Mouse (Mus musculus): ENCODE results near the gene Serpinb6a. TPM values are rescaled to one million over a fixed set of nuclear protein-coding genes. Genes with fewer than 3 reads are reported as not detected.
A peak's percentile ranks its signal among the peaks of the same experiment; 100 is the strongest.

Gene Serpinb6a
- 66.4 and 75.2 TPM in 2 replicates for polyA plus RNA-seq (2015; fragmentation: Nextera tagmentation; extraction: Ambion mirVana)

DNA sequence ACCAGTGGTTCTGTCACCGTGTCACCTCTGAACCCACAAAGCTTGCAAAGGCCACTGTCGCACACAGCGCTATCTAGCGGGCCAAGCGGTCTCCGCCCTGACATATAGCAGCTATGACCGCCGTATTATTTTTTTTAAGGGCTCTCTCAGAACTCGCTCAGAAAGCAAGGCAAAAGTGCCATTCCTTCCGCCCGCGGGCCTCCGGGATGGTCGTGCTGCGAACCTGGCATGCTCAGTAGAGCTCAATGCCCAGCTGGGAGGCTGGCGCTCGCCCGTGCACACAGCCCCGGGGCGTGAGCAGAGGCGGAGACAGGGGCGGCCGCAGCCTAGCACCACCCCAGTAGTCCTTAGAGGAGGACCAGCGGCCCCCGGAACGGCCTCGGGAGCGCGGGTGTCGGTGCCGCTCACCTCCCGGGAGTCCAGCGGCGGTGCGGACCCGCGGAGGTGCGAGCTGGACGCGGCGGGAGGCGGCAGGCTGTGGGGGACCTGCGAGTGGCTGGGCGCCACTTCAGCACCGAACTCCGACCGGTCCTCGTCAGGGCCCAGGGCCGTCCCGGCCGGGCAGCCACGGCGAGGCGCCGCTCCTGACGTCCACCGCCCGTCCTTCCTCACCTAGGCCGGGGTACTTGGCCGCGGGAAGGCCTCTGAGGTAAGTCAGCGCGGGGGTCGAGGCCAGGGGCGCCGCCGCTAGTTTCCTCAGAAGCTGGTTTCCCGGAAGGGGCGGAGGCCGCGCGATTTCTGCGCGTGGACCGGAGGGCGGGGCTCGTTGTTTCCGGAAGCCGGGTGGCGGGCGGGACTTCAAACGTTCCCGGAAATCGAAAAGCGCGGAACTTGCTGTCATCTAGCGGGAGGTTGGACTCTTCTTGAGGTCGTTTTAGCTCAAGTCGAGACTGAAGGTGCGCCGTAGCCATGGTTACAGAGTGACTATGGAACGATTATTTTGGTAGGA is at the start of gene Serpinb6a, which contains the start of gene Ripk1:
TSS of gene Serpinb6a (minus strand) at position 737 of the 949 bp plus-strand sequence.
TSS of gene Ripk1 (plus strand) at position 306 of the 949 bp plus-strand sequence.
- no peaks in the 10 kb centered on the region for H3K36me3 ChIP-seq (ENCODE audit: control insufficient read depth, insufficient read depth, low read length)
- ATAC-seq (ENCODE audit: insufficient read depth, low FRiP score): peak; percentile 99
- peak within 1 kb of the TSS; percentile 88 for H3K9ac ChIP-seq (ENCODE audit: low read length)
- under 1% methylated on average over 92 of the region's 92 CpGs for WGBS
- H3K4me1 ChIP-seq (ENCODE audit: control insufficient read depth, insufficient read depth, low read length): peaks cover 5% of the 10 kb centered on the region
- peak within 1 kb of the TSS; percentile 86 for H3K27ac ChIP-seq (ENCODE audit: low read length)
- H3K4me2 ChIP-seq (ENCODE audit: low read depth, low read length): peak within 1 kb of the TSS; percentile 79
- peak within 1 kb of the TSS; percentile 94 for H3K4me3 ChIP-seq (replicated peaks; ENCODE audit: low read length)
- H3K27me3 ChIP-seq (ENCODE audit: control insufficient read depth, insufficient read depth, low read length): no peaks in the 10 kb centered on the region
- no peaks in the 10 kb centered on the region for H3K9me3 ChIP-seq (replicated peaks; ENCODE audit: control insufficient read depth, low read length)

DNA sequence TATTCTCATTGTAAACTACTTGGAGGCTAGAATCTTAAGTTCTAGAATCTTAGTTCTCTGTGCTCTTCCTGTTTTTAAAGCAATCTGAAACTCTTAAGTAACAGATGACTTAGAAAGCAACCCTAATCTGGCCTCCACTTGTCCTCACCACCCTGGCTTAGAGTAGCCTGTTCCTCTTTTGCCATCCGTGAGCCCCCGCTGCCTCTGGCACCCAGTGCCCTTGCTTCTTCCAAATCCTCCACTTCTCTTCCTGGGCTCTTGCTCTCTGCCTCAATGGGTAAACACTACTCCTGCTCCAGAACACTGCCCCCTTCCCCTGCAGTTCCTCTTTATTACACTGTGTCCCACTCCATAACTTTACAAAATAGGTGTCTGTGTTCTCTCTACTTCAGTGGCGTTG is 49.1 kb upstream of the Serpinb6a start:
- Histone ChIP-seq H3K4me1 (ENCODE audit: control insufficient read depth, insufficient read depth, low read length) (no peaks in the 10 kb centered on the region), H3K27me3 (ENCODE audit: control insufficient read depth, insufficient read depth, low read length) (no peaks in the 10 kb centered on the region)
- 93% methylated on average over 3 of the region's 3 CpGs for WGBS

DNA sequence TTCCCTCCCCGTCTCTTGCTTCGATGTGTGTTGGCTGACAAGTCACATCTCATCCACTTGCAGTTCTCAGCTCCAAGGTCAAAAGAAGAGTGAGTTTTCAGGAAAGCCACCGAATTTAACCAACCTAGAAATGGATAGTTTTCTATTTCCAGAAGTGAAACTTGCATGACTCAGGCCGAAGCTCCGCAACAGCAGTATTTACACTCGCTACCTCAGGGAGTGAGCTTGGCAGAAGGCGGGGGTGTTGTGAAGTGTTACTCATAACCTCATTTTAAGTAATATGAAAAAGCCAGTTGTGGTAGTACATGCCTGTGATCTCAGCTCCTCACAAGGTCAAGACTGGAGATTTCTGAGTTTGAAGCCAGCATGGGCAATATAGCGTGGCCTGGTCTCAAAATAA is 47.9 kb upstream of the Serpinb6a start:
- no peak overlapping the region for H3K4me2 ChIP-seq (ENCODE audit: low read depth, low read length)
- ATAC-seq (ENCODE audit: insufficient read depth, low FRiP score): no peak
- no peaks in the 10 kb centered on the region for H3K9me3 ChIP-seq (replicated peaks; ENCODE audit: control insufficient read depth, low read length)
- no peak overlapping the region for H3K9ac ChIP-seq (ENCODE audit: low read length)
- H3K27ac ChIP-seq (ENCODE audit: low read length): no peak overlapping the region
- H3K4me1 ChIP-seq (ENCODE audit: control insufficient read depth, insufficient read depth, low read length): no peaks in the 10 kb centered on the region
- H3K4me3 ChIP-seq (replicated peaks; ENCODE audit: low read length): no peak overlapping the region
- H3K36me3 ChIP-seq (ENCODE audit: control insufficient read depth, insufficient read depth, low read length): peaks cover under 1% of the 10 kb centered on the region; the same call in 1 of the 2 replicates
- WGBS: 91% methylated on average over 8 of the region's 8 CpGs
- H3K27me3 ChIP-seq (ENCODE audit: control insufficient read depth, insufficient read depth, low read length): no peaks in the 10 kb centered on the region

More for the DNA sequence above, 49.1 kb upstream of the Serpinb6a start:
- Histone ChIP-seq H3K36me3 (ENCODE audit: control insufficient read depth, insufficient read depth, low read length) (peaks cover 8% of the 10 kb centered on the region; the same call in 1 of the 2 replicates), H3K4me3 (replicated peaks; ENCODE audit: low read length) (no peak overlapping the region), H3K9ac (ENCODE audit: low read length) (no peak overlapping the region), H3K27ac (ENCODE audit: low read length) (no peak overlapping the region), H3K9me3 (replicated peaks; ENCODE audit: control insufficient read depth, low read length) (no peaks in the 10 kb centered on the region), H3K4me2 (ENCODE audit: low read depth, low read length) (no peak overlapping the region)
- ATAC-seq (ENCODE audit: insufficient read depth, low FRiP score): no peak

DNA sequence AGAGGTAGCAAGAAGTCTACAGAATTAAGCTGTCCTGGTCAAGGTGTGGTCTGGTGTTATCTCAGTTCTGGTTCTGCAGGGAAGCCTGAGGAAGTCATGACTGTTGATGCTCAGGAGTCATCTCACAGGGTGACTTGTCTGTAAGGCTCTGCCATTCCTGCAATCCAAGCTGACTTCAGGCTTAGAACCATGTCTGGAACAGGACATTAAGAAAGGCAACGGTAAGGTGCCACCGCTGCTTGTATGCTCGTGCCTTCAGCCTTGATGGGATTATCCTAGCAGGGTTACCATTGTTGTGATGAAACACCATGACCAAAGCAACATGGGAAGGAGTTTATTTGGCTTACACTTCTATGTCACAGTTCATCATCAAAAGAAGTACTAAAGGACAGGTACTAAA is 44.9 kb upstream of the Serpinb6a start:
- Histone ChIP-seq H3K36me3 (ENCODE audit: control insufficient read depth, insufficient read depth, low read length) (no peaks in the 10 kb centered on the region), H3K4me1 (ENCODE audit: control insufficient read depth, insufficient read depth, low read length) (no peaks in the 10 kb centered on the region), H3K9me3 (replicated peaks; ENCODE audit: control insufficient read depth, low read length) (no peaks in the 10 kb centered on the region), H3K27me3 (ENCODE audit: control insufficient read depth, insufficient read depth, low read length) (no peaks in the 10 kb centered on the region), H3K4me2 (ENCODE audit: low read depth, low read length) (no peak overlapping the region), H3K27ac (ENCODE audit: low read length) (no peak overlapping the region), H3K9ac (ENCODE audit: low read length) (no peak overlapping the region), H3K4me3 (replicated peaks; ENCODE audit: low read length) (no peak overlapping the region)
- ATAC-seq (ENCODE audit: insufficient read depth, low FRiP score): no peak
- 88% methylated on average over 3 of the region's 3 CpGs for WGBS

DNA sequence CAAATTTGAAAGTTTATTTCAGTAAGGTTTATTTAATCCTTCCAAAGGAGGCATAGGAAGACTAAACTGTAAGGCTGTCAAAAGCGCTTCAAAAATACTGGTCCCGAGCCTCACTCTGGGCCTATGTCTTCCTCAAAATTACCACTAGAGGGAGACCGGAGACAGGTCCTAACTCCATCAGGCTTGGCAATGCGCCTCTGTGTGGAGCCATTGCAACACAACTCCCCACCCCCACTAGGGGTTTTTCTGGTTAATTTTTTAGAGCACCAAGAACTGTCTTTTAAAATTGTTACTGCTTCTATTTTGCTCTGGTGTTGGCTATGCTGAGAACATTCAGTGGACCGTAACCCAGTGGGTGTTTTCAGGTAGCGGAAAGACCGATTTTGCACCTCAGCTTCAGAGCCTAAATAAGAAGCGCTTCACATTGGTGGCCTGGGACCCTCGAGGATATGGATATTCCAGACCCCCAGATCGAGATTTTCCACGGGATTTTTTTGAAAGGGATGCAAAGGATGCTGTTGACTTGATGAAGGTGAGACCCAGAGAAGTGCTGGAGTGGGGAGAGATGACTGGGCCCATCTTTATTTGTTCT is 43.9 kb upstream of the Serpinb6a start:
- Histone ChIP-seq H3K4me2 (ENCODE audit: low read depth, low read length) (no peak overlapping the region), H3K9me3 (replicated peaks; ENCODE audit: control insufficient read depth, low read length) (no peaks in the 10 kb centered on the region), H3K27me3 (ENCODE audit: control insufficient read depth, insufficient read depth, low read length) (no peaks in the 10 kb centered on the region), H3K36me3 (ENCODE audit: control insufficient read depth, insufficient read depth, low read length) (no peaks in the 10 kb centered on the region), H3K4me3 (replicated peaks; ENCODE audit: low read length) (no peak overlapping the region), H3K27ac (ENCODE audit: low read length) (no peak overlapping the region), H3K4me1 (ENCODE audit: control insufficient read depth, insufficient read depth, low read length) (no peaks in the 10 kb centered on the region), H3K9ac (ENCODE audit: low read length) (no peak overlapping the region)
- 41% methylated on average over 11 of the region's 11 CpGs for WGBS
- ATAC-seq (ENCODE audit: insufficient read depth, low FRiP score): peak; percentile 87

DNA sequence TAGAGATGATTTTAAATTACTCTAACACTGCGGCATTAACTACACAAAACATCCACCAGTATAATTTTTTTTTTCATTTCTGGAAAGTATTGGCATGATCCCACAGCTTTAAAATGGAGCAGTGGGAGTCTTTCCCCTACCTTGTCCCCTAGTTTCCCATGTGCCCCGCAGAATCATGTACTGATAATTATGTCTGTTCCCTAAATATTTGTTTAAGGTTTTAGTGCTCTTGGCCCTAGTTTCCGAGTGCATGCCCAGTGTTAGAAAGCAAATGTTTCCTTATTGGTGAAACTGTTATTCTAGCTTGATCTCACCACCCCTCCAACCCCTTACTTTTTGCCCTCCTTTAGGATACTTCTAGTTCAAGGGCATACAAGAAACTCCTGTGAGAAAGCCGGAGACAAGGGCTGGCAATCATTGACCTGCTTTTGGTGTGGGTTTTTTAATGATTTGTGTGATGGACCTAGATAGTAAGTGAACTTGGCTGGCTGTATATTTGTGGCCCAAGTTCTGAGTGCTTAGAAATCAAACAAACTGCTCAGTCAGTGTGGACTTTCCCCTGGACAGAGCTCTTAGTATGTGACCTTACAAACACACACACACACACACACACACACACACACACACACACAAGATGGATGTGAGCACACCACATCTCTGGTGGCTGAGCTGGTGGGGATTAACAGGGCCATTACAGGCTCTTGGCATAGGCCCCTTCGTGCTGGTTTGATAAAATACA is 43.1 kb upstream of the Serpinb6a start:
- Histone ChIP-seq H3K4me2 (ENCODE audit: low read depth, low read length) (no peak overlapping the region), H3K36me3 (ENCODE audit: control insufficient read depth, insufficient read depth, low read length) (no peaks in the 10 kb centered on the region), H3K9me3 (replicated peaks; ENCODE audit: control insufficient read depth, low read length) (no peaks in the 10 kb centered on the region), H3K27ac (ENCODE audit: low read length) (no peak overlapping the region), H3K9ac (ENCODE audit: low read length) (no peak overlapping the region), H3K4me3 (replicated peaks; ENCODE audit: low read length) (no peak overlapping the region), H3K27me3 (ENCODE audit: control insufficient read depth, insufficient read depth, low read length) (no peaks in the 10 kb centered on the region), H3K4me1 (ENCODE audit: control insufficient read depth, insufficient read depth, low read length) (no peaks in the 10 kb centered on the region)
- WGBS: 48% methylated on average over 5 of the region's 5 CpGs
- ATAC-seq (ENCODE audit: insufficient read depth, low FRiP score): no peak

DNA sequence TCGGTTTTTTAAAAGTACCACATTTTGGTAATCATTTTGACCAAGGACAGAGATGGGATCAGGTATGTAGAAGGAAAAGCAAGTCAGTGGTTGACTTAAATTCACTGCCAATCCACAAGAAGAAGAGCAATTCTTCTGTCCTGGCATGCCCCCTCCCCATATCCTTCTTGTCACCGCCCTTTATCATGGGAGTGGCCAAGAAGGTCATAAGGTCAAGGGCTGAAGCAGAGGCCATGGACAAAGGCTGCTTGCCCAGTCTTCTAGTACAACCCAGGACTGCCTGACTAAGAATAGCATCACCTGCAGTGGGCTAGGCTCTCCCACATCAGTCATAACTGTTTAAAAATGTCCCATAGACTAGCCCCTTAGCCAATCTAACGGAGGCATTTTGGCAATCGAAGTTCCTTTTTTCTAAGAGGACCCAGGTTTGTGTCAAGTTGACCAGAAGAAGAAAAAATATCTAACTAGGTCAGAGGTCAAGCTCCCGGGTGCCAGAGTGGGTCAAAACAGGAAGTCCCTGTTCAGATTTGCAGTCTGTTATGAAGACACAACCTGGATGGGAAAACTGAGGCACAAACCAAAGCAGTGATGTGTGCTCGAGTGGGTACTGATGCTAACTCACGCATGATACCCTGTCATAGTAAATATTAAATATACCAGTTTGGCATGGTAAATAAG is 41.3 kb upstream of the Serpinb6a start:
- Histone ChIP-seq H3K27me3 (ENCODE audit: control insufficient read depth, insufficient read depth, low read length) (no peaks in the 10 kb centered on the region), H3K27ac (ENCODE audit: low read length) (no peak overlapping the region), H3K9ac (ENCODE audit: low read length) (no peak overlapping the region), H3K4me2 (ENCODE audit: low read depth, low read length) (no peak overlapping the region), H3K4me1 (ENCODE audit: control insufficient read depth, insufficient read depth, low read length) (peaks cover 4% of the 10 kb centered on the region), H3K9me3 (replicated peaks; ENCODE audit: control insufficient read depth, low read length) (no peaks in the 10 kb centered on the region), H3K36me3 (ENCODE audit: control insufficient read depth, insufficient read depth, low read length) (no peaks in the 10 kb centered on the region), H3K4me3 (replicated peaks; ENCODE audit: low read length) (no peak overlapping the region)
- no peak for ATAC-seq (ENCODE audit: insufficient read depth, low FRiP score)
- 66% methylated on average over 7 of the region's 7 CpGs for WGBS

DNA sequence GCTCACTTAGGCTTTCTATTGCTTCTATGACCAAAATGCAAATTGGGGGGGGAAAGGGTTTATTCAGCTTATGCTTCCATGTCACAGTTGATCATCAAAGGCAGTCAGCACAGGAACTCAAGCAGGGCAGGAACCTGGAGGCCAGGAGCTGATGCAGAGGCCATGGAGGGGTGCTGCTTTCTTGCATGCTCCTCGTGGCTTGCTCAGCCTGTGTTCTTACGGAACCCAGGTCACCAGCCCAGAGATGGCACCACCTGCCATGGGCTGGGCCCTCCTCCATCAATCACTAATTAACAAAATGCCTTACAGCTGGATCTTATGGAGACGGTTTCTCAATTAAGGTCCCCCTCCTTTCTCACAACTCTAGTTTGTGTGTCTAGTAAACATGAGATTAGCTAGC is 37.5 kb upstream of the Serpinb6a start:
- ATAC-seq (ENCODE audit: insufficient read depth, low FRiP score): no peak
- no peaks in the 10 kb centered on the region for H3K9me3 ChIP-seq (replicated peaks; ENCODE audit: control insufficient read depth, low read length)
- no peaks in the 10 kb centered on the region for H3K36me3 ChIP-seq (ENCODE audit: control insufficient read depth, insufficient read depth, low read length)
- H3K4me2 ChIP-seq (ENCODE audit: low read depth, low read length): no peak overlapping the region
- peaks cover 11% of the 10 kb centered on the region for H3K4me1 ChIP-seq (ENCODE audit: control insufficient read depth, insufficient read depth, low read length)
- 87% methylated on average over 3 of the region's 3 CpGs for WGBS
- H3K9ac ChIP-seq (ENCODE audit: low read length): no peak overlapping the region
- no peak overlapping the region for H3K4me3 ChIP-seq (replicated peaks; ENCODE audit: low read length)
- H3K27me3 ChIP-seq (ENCODE audit: control insufficient read depth, insufficient read depth, low read length): no peaks in the 10 kb centered on the region
- no peak overlapping the region for H3K27ac ChIP-seq (ENCODE audit: low read length)

Measured in stomach, embryonic 16.5 days (tissue).